Mouse (Mus musculus): Measurements from ENCODE around the gene Igf1. TPM values are rescaled to one million over a fixed set of nuclear protein-coding genes. Genes with fewer than 3 reads are reported as not detected.

Igf1 gene
- polyA plus RNA-seq, 1 experiment from 2014 or later, result 9.0 TPM

DNA sequence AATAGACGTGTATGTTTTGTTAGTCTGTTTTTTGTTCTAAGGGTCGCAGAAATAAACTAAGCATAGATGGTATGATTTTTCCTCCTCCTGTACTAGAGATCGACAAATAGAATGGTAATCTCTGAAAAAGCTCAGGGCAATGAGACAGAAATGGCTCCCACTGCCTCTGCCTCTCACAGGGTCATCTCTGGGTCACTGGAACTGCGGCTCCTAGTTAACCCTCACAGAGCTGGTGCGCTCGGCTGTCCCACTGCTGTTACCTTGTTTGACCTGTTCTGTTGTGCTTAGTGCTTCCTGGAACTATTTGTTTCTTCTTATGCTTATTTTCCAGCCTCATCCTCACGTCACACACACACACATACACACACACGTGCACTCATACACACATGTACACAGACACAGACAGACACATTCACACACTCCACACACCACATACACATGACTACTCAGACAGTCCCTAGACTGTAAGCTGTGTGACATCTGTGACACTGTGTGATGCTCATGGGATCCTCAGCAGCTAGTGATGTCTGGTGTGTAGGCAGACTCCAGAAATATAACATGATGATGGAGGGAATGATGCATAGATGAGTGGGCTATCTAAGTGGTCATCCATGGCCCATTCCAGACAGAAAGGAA, 13.0 kb upstream of the Igf1 start:
- DNase-seq (no peak), ATAC-seq (ENCODE audit: low read depth) (no peak)
- Histone ChIP-seq H3K36me3 (no peaks in the 10 kb centered on the region), H3K4me2 (no peak overlapping the region), H3K4me3 (replicated peaks) (no peak overlapping the region), H3K4me1 (replicated peaks) (no peaks in the 10 kb centered on the region), H3K9me3 (replicated peaks) (no peaks in the 10 kb centered on the region), H3K27ac (no peak overlapping the region), H3K27me3 (no peaks in the 10 kb centered on the region), H3K9ac (no peak overlapping the region)
- 57% methylated on average over 8 of the region's 8 CpGs for WGBS (ENCODE audit: insufficient replicate concordance)

GRCm38 (mm10) chr10:87847882-87848281, 10.2 kb upstream of the Igf1 start:
- Histone ChIP-seq H3K4me2 (no peak overlapping the region), H3K27ac (no peak overlapping the region), H3K9ac (no peak overlapping the region), H3K9me3 (replicated peaks) (no peaks in the 10 kb centered on the region), H3K36me3 (no peaks in the 10 kb centered on the region), H3K27me3 (no peaks in the 10 kb centered on the region), H3K4me1 (replicated peaks) (no peaks in the 10 kb centered on the region), H3K4me3 (replicated peaks) (no peak overlapping the region)
- no peak for DNase-seq
- 42% methylated on average over 4 of the region's 4 CpGs for WGBS (ENCODE audit: insufficient replicate concordance)
- no peak for ATAC-seq (ENCODE audit: low read depth)

- H3K4me2 ChIP-seq, result no peak overlapping the region
- DNase-seq, result no peak
- WGBS (ENCODE audit: insufficient replicate concordance), result 47% methylated on average over 2 of the region's 2 CpGs
- H3K4me1 ChIP-seq (replicated peaks), result no peaks in the 10 kb centered on the region
- H3K4me3 ChIP-seq (replicated peaks), result no peak overlapping the region
- no peak for ATAC-seq (ENCODE audit: low read depth)
- no peak overlapping the region for H3K9ac ChIP-seq
- H3K9me3 ChIP-seq (replicated peaks), result no peaks in the 10 kb centered on the region
- no peaks in the 10 kb centered on the region for H3K27me3 ChIP-seq
- H3K27ac ChIP-seq, result no peak overlapping the region
- H3K36me3 ChIP-seq, result no peaks in the 10 kb centered on the region
These were observed 9.6 kb upstream of the Igf1 start for GRCm38 (mm10) chr10:87848419-87848818.

DNA sequence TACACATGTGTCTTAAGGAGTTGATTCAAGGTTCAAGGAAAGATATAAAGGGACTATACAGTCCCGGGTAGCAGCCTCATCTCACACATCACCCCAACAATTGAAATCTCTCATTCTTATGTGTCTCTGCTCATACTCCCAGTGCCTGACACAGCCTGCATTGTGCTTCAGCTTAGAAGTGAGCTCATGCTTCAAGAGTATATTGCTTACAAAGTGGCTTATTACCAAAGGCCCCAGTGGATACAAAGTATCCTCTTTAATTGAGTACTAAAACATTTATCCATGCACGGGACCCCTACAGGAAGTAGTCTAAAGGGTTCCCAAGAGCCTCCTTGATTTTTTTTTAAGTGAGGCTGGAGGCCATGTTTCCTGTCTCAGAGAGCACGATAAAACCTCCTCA, 6.6 kb upstream of the Igf1 start:
- H3K4me1 ChIP-seq (replicated peaks), result no peaks in the 10 kb centered on the region
- H3K4me2 ChIP-seq, result no peak overlapping the region
- no peak overlapping the region for H3K4me3 ChIP-seq (replicated peaks)
- H3K36me3 ChIP-seq, result no peaks in the 10 kb centered on the region
- WGBS (ENCODE audit: insufficient replicate concordance), result 36% methylated on average over 3 of the region's 3 CpGs
- H3K9me3 ChIP-seq (replicated peaks), result no peaks in the 10 kb centered on the region
- ATAC-seq (ENCODE audit: low read depth) (no peak), DNase-seq (no peak)
- no peaks in the 10 kb centered on the region for H3K27me3 ChIP-seq
- no peak overlapping the region for H3K9ac ChIP-seq
- no peak overlapping the region for H3K27ac ChIP-seq

DNA sequence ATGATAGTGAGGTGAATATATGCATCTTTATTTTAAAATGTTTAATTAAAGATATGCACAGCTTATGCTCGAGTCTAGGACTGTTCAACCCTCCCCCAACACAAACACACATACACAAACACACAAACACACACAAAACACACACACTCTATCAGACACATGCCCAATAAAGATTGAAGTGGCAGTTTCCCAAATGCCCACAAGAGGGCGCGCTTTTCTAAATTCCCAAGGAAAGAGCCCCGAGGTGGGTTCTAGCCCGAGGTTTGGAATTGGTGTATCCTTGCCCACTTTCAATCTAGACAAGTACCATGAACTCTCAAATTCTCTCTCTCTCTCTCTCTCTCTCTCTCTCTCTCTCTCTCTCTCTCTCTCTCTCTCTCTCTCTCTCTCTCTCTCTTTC, 3.7 kb upstream of the Igf1 start:
- Histone ChIP-seq H3K27me3 (peaks cover 17% of the 10 kb centered on the region), H3K36me3 (no peaks in the 10 kb centered on the region), H3K9me3 (replicated peaks) (no peaks in the 10 kb centered on the region), H3K27ac (no peak overlapping the region), H3K4me3 (replicated peaks) (no peak overlapping the region), H3K4me2 (no peak overlapping the region), H3K9ac (no peak overlapping the region), H3K4me1 (replicated peaks) (0 out of 2 replicates have a peak, but pooled peaks cover 3% of the 10 kb centered on the region)
- DNase-seq (peak; percentile 3), ATAC-seq (ENCODE audit: low read depth) (no peak)
- WGBS (ENCODE audit: insufficient replicate concordance), result 0% methylated on average over 5 of the region's 5 CpGs

DNA sequence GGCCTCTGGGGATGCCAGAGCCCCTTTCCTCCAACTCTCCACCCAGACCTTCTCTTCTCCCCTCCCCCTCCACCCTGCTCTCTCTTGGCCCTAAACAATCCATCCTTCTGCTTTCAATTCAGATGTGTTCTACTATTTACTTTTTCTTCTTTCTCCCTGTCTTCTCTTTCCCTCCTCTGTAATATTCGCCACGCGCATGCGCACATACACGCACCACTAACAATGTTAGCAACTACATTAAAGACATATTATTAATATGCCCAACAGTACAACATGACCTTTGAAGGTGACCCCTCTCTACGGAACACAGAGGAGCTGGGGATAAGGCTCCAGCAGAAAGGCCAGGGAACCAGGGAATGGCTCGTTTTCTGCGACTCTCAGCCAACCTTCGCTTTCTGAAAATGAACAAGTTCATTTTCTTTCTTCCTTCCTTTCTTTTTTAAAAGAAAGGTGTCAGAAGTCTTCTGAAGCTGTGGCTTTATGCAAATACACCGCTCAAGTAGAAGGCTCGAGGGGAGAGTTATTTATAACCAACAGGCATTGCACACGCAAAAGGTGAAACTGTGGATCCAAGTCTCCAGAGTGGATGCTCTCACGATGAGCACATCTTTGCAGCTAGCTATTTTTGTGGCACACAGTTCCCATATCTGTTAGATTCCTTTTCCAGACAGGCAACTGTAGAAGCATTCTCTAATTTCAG, 2.5 kb upstream of the Igf1 start:
- Histone ChIP-seq H3K4me2 (no peak overlapping the region), H3K27ac (no peak overlapping the region), H3K9ac (no peak overlapping the region), H3K9me3 (replicated peaks) (no peaks in the 10 kb centered on the region), H3K4me1 (replicated peaks) (0 out of 2 replicates have a peak, but pooled peaks cover 3% of the 10 kb centered on the region), H3K36me3 (no peaks in the 10 kb centered on the region), H3K4me3 (replicated peaks) (no peak overlapping the region), H3K27me3 (peaks cover 27% of the 10 kb centered on the region)
- WGBS (ENCODE audit: insufficient replicate concordance), result 65% methylated on average over 13 of the region's 13 CpGs
- no peak for ATAC-seq (ENCODE audit: low read depth)
- no peak for DNase-seq

- H3K9me3 ChIP-seq (replicated peaks), result no peaks in the 10 kb centered on the region
- H3K27me3 ChIP-seq, result peaks cover 36% of the 10 kb centered on the region
- H3K36me3 ChIP-seq, result no peaks in the 10 kb centered on the region
- WGBS (ENCODE audit: insufficient replicate concordance), result 34% methylated on average over 8 of the region's 8 CpGs
- H3K4me1 ChIP-seq (replicated peaks), result 0 out of 2 replicates have a peak, but pooled peaks cover 3% of the 10 kb centered on the region
- H3K4me3 ChIP-seq (replicated peaks), result no peak overlapping the region
- DNase-seq, result no peak
- ATAC-seq (ENCODE audit: low read depth), result no peak
- H3K27ac ChIP-seq, result no peak overlapping the region
- H3K9ac ChIP-seq, result no peak overlapping the region
- H3K4me2 ChIP-seq, result no peak overlapping the region
These were observed 680 bp upstream of the Igf1 start for GRCm38 (mm10) chr10:87857215-87857955.

DNA sequence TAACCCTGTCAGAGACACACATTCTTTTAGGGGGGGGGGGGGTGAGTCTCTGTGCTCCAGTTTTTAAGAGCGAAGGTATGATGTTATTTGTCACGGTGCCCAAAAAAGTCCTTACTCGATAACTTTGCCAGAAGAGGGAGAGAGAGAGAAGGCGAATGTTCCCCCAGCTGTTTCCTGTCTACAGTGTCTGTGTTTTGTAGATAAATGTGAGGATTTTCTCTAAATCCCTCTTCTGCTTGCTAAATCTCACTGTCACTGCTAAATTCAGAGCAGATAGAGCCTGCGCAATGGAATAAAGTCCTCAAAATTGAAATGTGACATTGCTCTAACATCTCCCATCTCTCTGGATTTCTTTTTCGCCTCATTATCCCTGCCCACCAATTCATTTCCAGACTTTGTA, 874 bp downstream of the Igf1 start:
- no peak overlapping the region for H3K27ac ChIP-seq
- H3K9me3 ChIP-seq (replicated peaks), result no peaks in the 10 kb centered on the region
- H3K27me3 ChIP-seq, result peaks cover 36% of the 10 kb centered on the region
- H3K9ac ChIP-seq, result no peak overlapping the region
- H3K36me3 ChIP-seq, result no peaks in the 10 kb centered on the region
- DNase-seq (no peak), ATAC-seq (ENCODE audit: low read depth) (no peak)
- 0 out of 2 replicates have a peak, but pooled peaks cover 3% of the 10 kb centered on the region for H3K4me1 ChIP-seq (replicated peaks)
- no peak overlapping the region for H3K4me2 ChIP-seq
- WGBS (ENCODE audit: insufficient replicate concordance), result 5% methylated on average over 6 of the region's 6 CpGs
- H3K4me3 ChIP-seq (replicated peaks), result no peak overlapping the region

DNA sequence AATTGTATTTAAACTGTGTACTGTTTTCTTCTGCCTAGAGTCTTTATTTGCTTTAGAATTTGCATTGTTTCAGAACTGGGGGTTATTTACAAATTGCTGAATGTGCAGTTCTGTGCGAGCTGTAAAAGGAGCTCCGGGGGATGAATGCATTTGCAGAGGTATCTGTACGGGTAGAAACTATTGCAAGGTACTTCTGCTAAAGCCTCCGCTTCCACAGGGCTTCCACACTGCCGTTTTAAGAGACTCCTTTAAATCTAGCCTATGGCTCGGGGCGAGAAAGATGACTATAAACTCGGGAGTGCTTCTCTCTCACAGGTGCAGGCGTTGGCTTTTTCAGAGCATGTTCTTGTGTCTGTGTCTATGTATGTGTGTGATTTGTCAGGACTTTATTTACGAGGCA, 1.4 kb downstream of the Igf1 start:
- WGBS (ENCODE audit: insufficient replicate concordance), result 3% methylated on average over 10 of the region's 10 CpGs
- H3K4me2 ChIP-seq, result peak overlapping the region; percentile 51
- peak overlapping the region; percentile 43; the same call in 1 of the 2 replicates for H3K4me3 ChIP-seq (replicated peaks)
- no peaks in the 10 kb centered on the region for H3K36me3 ChIP-seq
- H3K27ac ChIP-seq, result 0 out of 2 replicates have a peak overlapping the region, but pooled peaks have one; percentile 18
- H3K4me1 ChIP-seq (replicated peaks), result 0 out of 2 replicates have a peak, but pooled peaks cover 3% of the 10 kb centered on the region
- ATAC-seq (ENCODE audit: low read depth) (no peak), DNase-seq (no peak)
- no peak overlapping the region for H3K9ac ChIP-seq
- H3K27me3 ChIP-seq, result peaks cover 36% of the 10 kb centered on the region
- H3K9me3 ChIP-seq (replicated peaks), result no peaks in the 10 kb centered on the region

DNA sequence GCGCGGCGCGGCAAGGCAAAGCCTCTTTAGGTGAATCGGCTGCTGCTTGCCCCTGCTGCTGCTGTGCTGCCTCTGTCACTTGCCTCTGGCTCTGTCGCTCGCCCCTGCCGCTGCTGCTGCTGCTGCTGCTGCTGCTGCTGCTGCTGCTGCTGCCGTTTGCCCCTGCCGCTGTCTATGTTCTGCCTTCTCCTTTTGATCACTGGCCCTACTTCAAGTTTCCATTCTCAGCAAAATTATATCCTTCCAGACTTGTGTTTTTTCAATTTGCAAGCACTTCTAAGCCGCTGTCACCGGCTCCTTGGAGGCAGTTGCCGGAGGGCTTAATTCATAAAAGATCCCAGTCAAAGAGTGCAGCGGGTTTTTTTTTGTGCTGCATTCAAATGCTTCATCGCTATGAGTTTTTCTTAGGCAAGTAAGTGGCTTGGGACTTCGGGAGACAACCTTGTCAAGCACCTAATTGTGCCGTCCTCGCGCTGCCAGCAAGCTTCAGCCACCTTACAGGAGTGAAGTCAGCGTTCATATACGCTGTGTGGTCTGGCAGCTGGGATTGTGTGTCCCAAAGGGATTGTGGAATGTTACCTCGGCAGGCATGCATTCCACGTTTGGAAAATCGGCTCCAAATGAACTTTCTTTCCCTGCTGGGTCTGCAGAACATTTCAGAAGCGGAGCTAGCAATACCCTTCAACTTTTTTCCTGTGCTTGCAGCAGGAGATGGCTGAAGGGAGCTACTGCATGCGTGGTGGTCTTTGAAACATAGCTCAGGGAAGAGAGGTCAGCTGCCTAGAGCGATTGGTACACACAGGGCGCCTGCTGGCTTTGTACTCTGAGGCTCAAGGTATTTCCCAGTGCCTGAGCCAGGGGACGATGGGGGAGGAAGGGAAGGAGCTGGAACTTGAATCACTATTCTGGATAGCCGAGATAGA, 2.4 kb downstream of the Igf1 start:
- Histone ChIP-seq H3K27me3 (peaks cover 36% of the 10 kb centered on the region), H3K9ac (no peak overlapping the region; the same call in 1 of the 2 replicates)
- no peak for ATAC-seq (ENCODE audit: low read depth)

More for the DNA sequence above, 2.4 kb downstream of the Igf1 start:
- H3K27ac ChIP-seq, result peak overlapping the region; percentile 64; the same call in 1 of the 2 replicates
- no peaks in the 10 kb centered on the region for H3K36me3 ChIP-seq
- peak overlapping the region; percentile 51 for H3K4me2 ChIP-seq
- peak overlapping the region; percentile 43 for H3K4me3 ChIP-seq (replicated peaks)
- H3K4me1 ChIP-seq (replicated peaks), result 0 out of 2 replicates have a peak, but pooled peaks cover 3% of the 10 kb centered on the region
- no peak for DNase-seq
- H3K9me3 ChIP-seq (replicated peaks), result no peaks in the 10 kb centered on the region
- 7% methylated on average over 30 of the region's 30 CpGs for WGBS (ENCODE audit: insufficient replicate concordance)
